Mouse (Mus musculus) forebrain, embryonic 10.5 days (tissue): Measurements from ENCODE around the gene Adprm. TPM values are rescaled to one million over a fixed set of nuclear protein-coding genes. Genes with fewer than 3 reads are reported as not detected.

Experiments used
- DNase-seq: peaks from one replicate; pipeline ENCODE4 v3.0.0-alpha.2; 2017; ENCODE audit warnings: low spot score; ENCODE audit errors: extremely low spot score
- H3K27ac ChIP-seq: fragments of 300-500 bp; sonication (generic); 2 replicates; pipeline ENCODE4 v1.5.1; 2016; ENCODE audit warnings: mild to moderate bottlenecking
- H3K27me3 ChIP-seq: fragments of 300-500 bp; sonication (generic); 2 replicates; pipeline ENCODE4 v1.6.1; 2016; ENCODE audit warnings: mild to moderate bottlenecking; ENCODE audit not compliant: poor library complexity, severe bottlenecking
- H3K36me3 ChIP-seq: fragments of 300-500 bp; sonication (generic); replicated peaks from 2 replicates; pipeline ENCODE4 v1.6.1; 2016; ENCODE audit warnings: mild to moderate bottlenecking, moderate library complexity
- H3K4me1 ChIP-seq: fragments of 300-500 bp; sonication (generic); 2 replicates; pipeline ENCODE4 v1.6.1; 2016
- H3K4me3 ChIP-seq: fragments of 300-500 bp; sonication (generic); 2 replicates; pipeline ENCODE4 v1.5.1; 2016; ENCODE audit warnings: mild to moderate bottlenecking, moderate library complexity
- H3K9me3 ChIP-seq: fragments of 300-500 bp; sonication (generic); 2 replicates; pipeline ENCODE4 v1.6.1; 2016; ENCODE audit warnings: mild to moderate bottlenecking, moderate library complexity
- WGBS: fragments of 180-500 bp; shearing (Covaris S2); methylation state at CpG from one replicate; pipeline ENCODE4 v1.1.7; 2016; 5-methylcytosine and 5-hydroxymethylcytosine counted together
- polyA plus RNA-seq: library from polyadenylated mRNA; unstranded; fragments of >200 nt; fragmentation: Nextera tagmentation; extraction: Ambion mirVana; gene quantifications from 2 replicates; pipeline ENCODE4 v1.2.1, GENCODE M21; 2016

Gene Adprm
- polyA plus RNA-seq, 1 experiment from 2014 or later, result 28.5 TPM

DNA sequence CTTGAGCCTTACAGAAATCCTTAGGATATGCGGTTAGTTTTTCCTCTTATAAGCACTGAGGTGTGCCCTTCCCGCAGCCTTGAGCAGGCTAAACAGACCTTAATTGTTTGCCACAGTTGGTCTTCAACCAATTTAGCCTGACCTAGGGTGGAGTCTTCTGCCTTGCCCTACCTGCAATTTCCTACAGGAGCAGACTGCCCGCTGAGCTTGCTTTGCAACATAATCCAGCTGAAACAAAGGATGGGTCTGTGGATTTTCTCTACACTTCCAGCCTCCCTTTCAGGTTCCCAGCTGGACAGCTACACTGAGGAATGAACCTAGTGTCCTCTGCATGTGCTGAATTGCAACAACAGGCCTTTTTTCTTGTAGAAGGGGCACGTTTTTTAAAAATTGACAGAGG lies 40.8 kb downstream of the Adprm start:
- WGBS, result 5% methylated on average over 4 of the region's 4 CpGs
- H3K36me3 ChIP-seq, result no peaks in the 10 kb centered on the region
- DNase-seq, result no peak
- 0 out of 2 replicates have a peak overlapping the region, but pooled peaks have one; percentile 30 for H3K27ac ChIP-seq
- peaks cover 28% of the 10 kb centered on the region for H3K27me3 ChIP-seq
- H3K9me3 ChIP-seq, result no peaks in the 10 kb centered on the region
- H3K4me1 ChIP-seq, result peaks cover 26% of the 10 kb centered on the region
- H3K4me3 ChIP-seq, result no peak overlapping the region

DNA sequence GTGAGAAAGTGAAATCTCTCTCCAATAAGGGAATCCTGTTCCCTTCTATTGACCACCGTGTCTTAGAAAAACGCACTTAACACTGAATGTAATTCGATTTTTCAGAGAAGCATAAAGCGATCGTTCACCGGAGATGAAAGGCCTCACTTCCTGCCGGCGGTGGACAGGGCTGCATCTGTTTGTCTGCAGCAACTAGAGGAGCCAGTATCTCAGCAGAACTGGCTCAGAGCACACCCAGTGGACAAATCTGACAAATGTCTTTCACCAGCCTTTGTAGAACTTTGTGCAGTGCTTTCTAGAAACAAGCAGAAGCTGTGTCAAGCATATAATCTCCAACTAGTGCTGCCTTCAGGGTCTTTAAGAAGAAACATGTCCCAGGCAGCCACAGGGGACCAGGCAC lies 42.0 kb downstream of the Adprm start:
- Histone ChIP-seq H3K27me3 (peaks cover 25% of the 10 kb centered on the region), H3K4me3 (no peak overlapping the region), H3K36me3 (no peaks in the 10 kb centered on the region), H3K9me3 (no peaks in the 10 kb centered on the region; the same call in 1 of the 2 replicates), H3K27ac (peak overlapping the region; percentile 60), H3K4me1 (peaks cover 26% of the 10 kb centered on the region)
- WGBS, result 15% methylated on average over 8 of the region's 8 CpGs
- DNase-seq, result no peak

GRCm38 (mm10) chr11:67008528-67008927 lies 43.9 kb downstream of the Adprm start:
- no peaks in the 10 kb centered on the region; the same call in 1 of the 2 replicates for H3K9me3 ChIP-seq
- H3K27me3 ChIP-seq, result peaks cover 25% of the 10 kb centered on the region
- DNase-seq, result no peak
- no peak overlapping the region for H3K27ac ChIP-seq
- H3K4me3 ChIP-seq, result no peak overlapping the region
- 95% methylated on average over 4 of the region's 4 CpGs for WGBS
- no peaks in the 10 kb centered on the region for H3K36me3 ChIP-seq
- peaks cover 26% of the 10 kb centered on the region for H3K4me1 ChIP-seq

DNA sequence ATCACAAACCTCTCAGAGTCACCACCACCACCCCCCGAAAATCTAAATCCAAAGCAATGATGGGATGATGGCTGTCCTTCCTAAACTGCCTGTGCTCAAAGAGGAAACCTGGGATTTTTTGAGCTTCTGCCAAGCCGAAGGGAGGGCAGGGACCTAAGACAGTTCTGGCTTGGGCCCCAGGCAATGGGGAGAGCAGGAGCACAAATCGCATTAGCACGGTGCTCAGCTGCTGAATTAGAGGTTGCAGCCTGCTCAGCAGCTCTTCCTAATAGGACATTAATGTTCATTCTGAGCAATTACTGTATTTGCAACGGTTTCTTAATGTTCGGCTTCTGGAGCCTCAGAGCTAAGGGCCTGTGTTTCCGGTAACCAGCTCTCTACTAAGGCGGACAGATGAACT lies 44.4 kb downstream of the Adprm start:
- 74% methylated on average over 8 of the region's 8 CpGs for WGBS
- no peak for DNase-seq
- Histone ChIP-seq H3K27me3 (peaks cover 25% of the 10 kb centered on the region), H3K9me3 (no peaks in the 10 kb centered on the region; the same call in 1 of the 2 replicates), H3K36me3 (no peaks in the 10 kb centered on the region), H3K4me1 (peaks cover 28% of the 10 kb centered on the region), H3K27ac (no peak overlapping the region), H3K4me3 (no peak overlapping the region)

- Histone ChIP-seq H3K27ac (0 out of 2 replicates have a peak overlapping the region, but pooled peaks have one; percentile 20), H3K4me3 (no peak overlapping the region), H3K9me3 (no peaks in the 10 kb centered on the region; the same call in 1 of the 2 replicates), H3K4me1 (peaks cover 29% of the 10 kb centered on the region), H3K27me3 (peaks cover 3% of the 10 kb centered on the region), H3K36me3 (no peaks in the 10 kb centered on the region)
- WGBS, result 73% methylated on average over 2 of the region's 2 CpGs
- DNase-seq, result no peak
These were observed 49.5 kb downstream of the Adprm start for GRCm38 (mm10) chr11:67002911-67003310.

- peaks cover 29% of the 10 kb centered on the region for H3K4me1 ChIP-seq
- H3K4me3 ChIP-seq, result no peak overlapping the region
- 3% methylated on average over 1 of the region's 1 CpGs for WGBS
- peak overlapping the region; percentile 80 for H3K27ac ChIP-seq
- H3K9me3 ChIP-seq, result no peaks in the 10 kb centered on the region; the same call in 1 of the 2 replicates
- H3K27me3 ChIP-seq, result no peaks in the 10 kb centered on the region; the same call in none of the 2 replicates
- peak; percentile 56 for DNase-seq
- no peaks in the 10 kb centered on the region for H3K36me3 ChIP-seq
These were observed 50.7 kb downstream of the Adprm start for GRCm38 (mm10) chr11:67001717-67002116.

DNA sequence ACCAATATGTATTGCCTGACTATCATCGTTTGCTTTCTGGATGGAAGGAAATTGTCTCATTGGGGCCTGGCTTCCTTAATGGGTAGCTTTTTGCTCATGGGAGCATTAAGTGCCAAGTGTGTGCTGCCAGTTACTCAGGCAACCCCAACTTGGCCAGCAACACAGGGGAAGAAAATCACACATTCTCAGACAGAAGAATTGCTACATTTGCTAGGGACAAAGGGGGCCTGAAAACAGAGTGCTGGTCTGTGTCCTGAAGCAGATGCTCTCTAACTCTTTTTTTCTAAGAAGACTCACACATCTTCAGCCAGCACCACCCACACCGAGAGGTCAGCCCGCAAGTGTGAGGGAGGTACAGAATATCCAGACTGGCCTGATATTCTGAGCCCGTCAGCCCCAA lies 51.7 kb downstream of the Adprm start:
- H3K27me3 ChIP-seq, result no peaks in the 10 kb centered on the region; the same call in none of the 2 replicates
- WGBS, result 78% methylated on average over 4 of the region's 4 CpGs
- no peaks in the 10 kb centered on the region for H3K9me3 ChIP-seq
- H3K4me3 ChIP-seq, result no peak overlapping the region
- H3K27ac ChIP-seq, result peak overlapping the region; percentile 80
- DNase-seq, result no peak
- peaks cover 29% of the 10 kb centered on the region for H3K4me1 ChIP-seq
- H3K36me3 ChIP-seq, result no peaks in the 10 kb centered on the region

- no peaks in the 10 kb centered on the region; the same call in none of the 2 replicates for H3K27me3 ChIP-seq
- DNase-seq, result no peak
- no peak overlapping the region for H3K27ac ChIP-seq
- 83% methylated on average over 14 of the region's 14 CpGs for WGBS
- no peaks in the 10 kb centered on the region for H3K36me3 ChIP-seq
- no peaks in the 10 kb centered on the region for H3K9me3 ChIP-seq
- peaks cover 34% of the 10 kb centered on the region for H3K4me1 ChIP-seq
- no peak overlapping the region for H3K4me3 ChIP-seq
These were observed 53.7 kb downstream of the Adprm start for GRCm38 (mm10) chr11:66998467-66999403.

GRCm38 (mm10) chr11:66996446-66996845 lies 55.9 kb downstream of the Adprm start:
- DNase-seq, result no peak
- H3K4me3 ChIP-seq, result no peak overlapping the region
- H3K27me3 ChIP-seq, result no peaks in the 10 kb centered on the region; the same call in none of the 2 replicates
- H3K4me1 ChIP-seq, result peaks cover 17% of the 10 kb centered on the region
- 84% methylated on average over 4 of the region's 4 CpGs for WGBS
- H3K27ac ChIP-seq, result no peak overlapping the region
- H3K36me3 ChIP-seq, result no peaks in the 10 kb centered on the region
- no peaks in the 10 kb centered on the region for H3K9me3 ChIP-seq

DNA sequence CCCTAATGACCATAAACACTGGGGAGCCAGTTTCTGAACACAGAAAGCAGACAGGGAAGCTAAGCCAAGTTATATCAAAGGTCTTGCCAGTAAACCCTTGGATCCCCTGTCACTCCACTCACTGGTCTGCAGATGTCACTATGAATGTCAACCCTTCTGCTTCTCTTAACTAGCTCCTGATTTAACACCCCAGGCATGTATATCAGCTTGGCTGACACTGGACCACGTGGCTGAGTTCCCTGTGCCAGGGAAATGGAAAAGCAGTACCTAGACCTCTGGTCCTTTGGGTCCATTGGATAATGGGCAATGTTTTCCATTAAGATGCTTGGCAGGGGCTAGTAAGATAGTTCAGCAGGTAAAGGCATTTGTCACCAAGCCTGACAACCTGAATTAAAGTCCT lies 58.7 kb downstream of the Adprm start:
- no peak for DNase-seq
- Histone ChIP-seq H3K4me3 (no peak overlapping the region), H3K4me1 (peaks cover 5% of the 10 kb centered on the region; the same call in 1 of the 2 replicates), H3K36me3 (no peaks in the 10 kb centered on the region), H3K9me3 (no peaks in the 10 kb centered on the region), H3K27ac (no peak overlapping the region), H3K27me3 (no peaks in the 10 kb centered on the region; the same call in none of the 2 replicates)
- WGBS, result 60% methylated on average over 1 of the region's 1 CpGs

- Histone ChIP-seq H3K4me3 (no peak overlapping the region), H3K27me3 (no peaks in the 10 kb centered on the region; the same call in 1 of the 2 replicates), H3K4me1 (peaks cover 5% of the 10 kb centered on the region; the same call in 1 of the 2 replicates), H3K9me3 (no peaks in the 10 kb centered on the region), H3K27ac (no peak overlapping the region), H3K36me3 (no peaks in the 10 kb centered on the region)
- no peak for DNase-seq
- 90% methylated on average over 2 of the region's 2 CpGs for WGBS
These were observed 60.2 kb downstream of the Adprm start for GRCm38 (mm10) chr11:66992150-66992549.
